Mouse (Mus musculus): ENCODE measurements at regions not wholly inside any gene's neighbourhood (a gene's known extent, or its start where the extent isn't known, plus 50 kb on each side); places are given as distances from the start of the nearest gene placed in this dataset.

DNA sequence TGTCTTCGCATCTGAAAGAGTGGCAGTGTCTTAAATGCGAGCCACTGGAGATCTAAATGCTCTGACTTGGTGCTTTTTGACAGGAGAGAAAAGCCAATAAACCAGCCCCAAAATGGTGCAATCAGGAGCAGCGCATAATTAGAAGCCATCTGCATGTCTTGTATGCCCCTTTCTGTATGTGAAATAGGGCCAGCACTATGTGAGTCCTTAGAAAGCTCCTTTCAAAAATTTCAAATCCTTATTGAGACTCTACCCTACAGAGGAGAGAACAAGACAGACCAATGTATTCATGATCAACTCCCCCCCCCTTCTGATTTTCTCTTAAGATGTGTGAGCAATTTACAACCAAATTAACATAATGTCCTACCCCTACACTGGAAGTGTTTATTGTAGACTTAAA lies 86.6 kb upstream of the Lcorl start:
- no peak for TF ChIP-seq POU5F1 (IDR thresholded peaks at IDR 0.05; ENCODE audit: borderline replicate concordance, low read length)
- no peak for TF ChIP-seq NANOG (IDR thresholded peaks at IDR 0.05; ENCODE audit: borderline replicate concordance, low read length)
- TF ChIP-seq CTCF (conservative IDR thresholded peaks at IDR 0.05; ENCODE audit: low read length) = no peak
- no peaks in the 10 kb centered on the region for H3K4me1 ChIP-seq (replicated peaks; ENCODE audit: low read depth, low read length)
- no peaks in the 10 kb centered on the region for H3K27me3 ChIP-seq (ENCODE audit: insufficient read depth, low read length)
- H3K9me3 ChIP-seq (ENCODE audit: low read length) = no peaks in the 10 kb centered on the region
- no peaks in the 10 kb centered on the region for H3K36me3 ChIP-seq (ENCODE audit: insufficient read depth, low read length)
- H3K4me3 ChIP-seq (replicated peaks; ENCODE audit: low read length) = no peak overlapping the region

DNA sequence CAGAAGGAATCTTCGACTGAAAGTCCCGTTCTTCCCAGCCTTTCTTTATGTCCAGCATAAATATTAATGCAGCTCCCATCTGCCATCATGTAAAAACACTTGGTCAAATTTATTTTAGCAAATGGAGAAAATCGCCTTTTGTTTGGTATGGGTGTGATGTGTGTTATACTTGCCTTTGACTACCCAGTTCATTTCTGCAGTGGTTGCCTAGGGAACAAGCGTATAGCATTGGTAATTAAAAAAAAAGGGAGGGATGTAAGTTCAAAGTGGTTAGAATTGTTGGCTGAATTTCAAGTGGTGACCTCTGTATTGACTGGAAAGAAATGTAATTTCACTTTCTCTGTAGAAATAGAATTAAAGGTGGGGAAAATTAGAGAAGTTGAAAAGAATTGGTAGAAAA lies 75.6 kb upstream of the Lcorl start:
- Histone ChIP-seq H3K9me3 (ENCODE audit: low read length) (no peaks in the 10 kb centered on the region), H3K27me3 (ENCODE audit: insufficient read depth, low read length) (no peaks in the 10 kb centered on the region), H3K4me1 (replicated peaks; ENCODE audit: low read depth, low read length) (no peaks in the 10 kb centered on the region), H3K36me3 (ENCODE audit: insufficient read depth, low read length) (no peaks in the 10 kb centered on the region), H3K4me3 (replicated peaks; ENCODE audit: low read length) (no peak overlapping the region)
- TF ChIP-seq POU5F1 (IDR thresholded peaks at IDR 0.05; ENCODE audit: borderline replicate concordance, low read length) (no peak), NANOG (IDR thresholded peaks at IDR 0.05; ENCODE audit: borderline replicate concordance, low read length) (no peak), CTCF (conservative IDR thresholded peaks at IDR 0.05; ENCODE audit: low read length) (no peak)

DNA sequence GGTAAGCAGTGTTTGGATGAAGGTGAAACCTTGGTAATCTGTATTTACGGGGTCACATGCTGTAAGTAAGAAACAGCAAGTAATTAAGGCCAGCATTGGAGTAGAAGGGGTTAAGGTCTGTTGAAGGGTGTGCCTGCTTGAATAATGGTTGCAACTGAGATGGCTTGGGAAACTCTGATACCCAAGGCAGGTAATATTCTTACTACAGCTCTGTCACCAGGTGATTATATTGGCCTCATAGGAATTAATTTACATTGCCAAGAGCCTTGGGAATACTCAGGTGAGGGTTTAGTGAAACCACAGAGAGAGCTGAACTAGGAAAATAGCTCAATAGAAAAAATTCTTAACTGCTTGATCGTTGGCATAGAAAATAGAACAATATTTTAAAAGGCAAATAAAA lies 73.8 kb upstream of the Lcorl start:
- no peaks in the 10 kb centered on the region for H3K36me3 ChIP-seq (ENCODE audit: insufficient read depth, low read length)
- no peak overlapping the region for H3K4me3 ChIP-seq (replicated peaks; ENCODE audit: low read length)
- H3K4me1 ChIP-seq (replicated peaks; ENCODE audit: low read depth, low read length) = no peaks in the 10 kb centered on the region
- no peaks in the 10 kb centered on the region for H3K27me3 ChIP-seq (ENCODE audit: insufficient read depth, low read length)
- no peaks in the 10 kb centered on the region for H3K9me3 ChIP-seq (ENCODE audit: low read length)
- TF ChIP-seq NANOG (IDR thresholded peaks at IDR 0.05; ENCODE audit: borderline replicate concordance, low read length) (no peak), CTCF (conservative IDR thresholded peaks at IDR 0.05; ENCODE audit: low read length) (no peak), POU5F1 (IDR thresholded peaks at IDR 0.05; ENCODE audit: borderline replicate concordance, low read length) (no peak)

DNA sequence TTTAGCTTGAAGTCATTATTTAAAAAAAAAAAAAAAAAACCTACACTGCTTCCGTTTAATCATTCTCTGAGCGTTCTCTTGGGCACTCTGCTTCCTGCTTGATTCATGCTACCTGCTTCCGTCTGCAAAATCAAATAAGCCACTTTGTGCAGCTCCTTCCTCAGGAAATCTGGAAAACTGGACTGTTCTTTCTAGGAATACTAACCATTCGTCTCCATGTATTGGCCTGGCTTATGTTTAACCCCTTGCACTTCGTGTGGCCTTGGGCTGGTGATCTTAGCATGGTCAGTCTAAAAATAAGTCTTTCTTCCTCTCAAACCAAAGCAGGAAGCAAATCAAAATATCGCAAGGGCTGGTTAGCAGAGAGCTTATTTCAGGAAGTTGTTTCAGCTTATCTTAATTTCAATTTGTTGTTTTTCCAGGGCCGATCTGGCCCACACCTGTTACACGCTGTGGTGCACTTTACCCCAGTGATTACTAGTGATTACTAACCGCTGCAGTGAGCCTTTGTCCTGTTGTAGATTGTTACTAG lies 68.5 kb upstream of the Lcorl start:
- Histone ChIP-seq H3K4me1 (replicated peaks; ENCODE audit: low read depth, low read length) (no peaks in the 10 kb centered on the region), H3K27me3 (ENCODE audit: insufficient read depth, low read length) (no peaks in the 10 kb centered on the region), H3K36me3 (ENCODE audit: insufficient read depth, low read length) (no peaks in the 10 kb centered on the region)

DNA sequence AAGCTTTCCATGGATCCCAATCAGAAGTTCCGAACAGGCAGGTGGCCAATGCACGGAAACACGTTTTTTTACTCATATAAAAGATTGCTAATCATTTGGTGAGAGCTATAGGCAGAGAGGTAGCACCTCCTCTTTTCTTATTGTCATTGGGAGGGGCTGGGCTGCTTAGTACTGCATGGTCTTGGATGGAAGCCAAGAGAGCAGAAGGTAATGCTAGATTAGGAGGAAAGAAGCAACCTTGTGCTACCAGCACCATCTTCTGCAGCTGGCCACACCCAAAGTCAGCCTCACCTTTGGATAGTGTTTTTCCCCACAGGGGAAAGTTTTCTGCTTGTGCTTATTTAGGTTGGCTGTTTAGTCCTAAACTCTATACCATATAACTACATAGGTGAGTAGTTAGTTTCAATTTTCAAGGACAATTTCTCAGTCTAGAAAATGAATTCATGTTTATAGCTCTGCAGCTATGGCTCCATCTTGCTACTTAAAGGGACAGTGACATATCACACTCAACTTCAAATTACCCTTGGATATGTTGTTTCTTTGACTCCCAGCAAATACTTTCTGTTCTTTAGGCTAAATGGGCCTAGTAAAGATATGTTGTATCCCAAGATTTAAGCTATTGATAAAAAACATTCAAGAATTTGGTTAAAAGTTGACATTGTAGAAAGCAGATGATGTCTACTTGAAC lies 66.6 kb upstream of the Lcorl start:
- no peaks in the 10 kb centered on the region for H3K36me3 ChIP-seq (ENCODE audit: insufficient read depth, low read length)
- TF ChIP-seq POU5F1 (IDR thresholded peaks at IDR 0.05; ENCODE audit: borderline replicate concordance, low read length) (no peak), NANOG (IDR thresholded peaks at IDR 0.05; ENCODE audit: borderline replicate concordance, low read length) (no peak), CTCF (conservative IDR thresholded peaks at IDR 0.05; ENCODE audit: low read length) (no peak)
- H3K4me3 ChIP-seq (replicated peaks; ENCODE audit: low read length) = no peak overlapping the region
- no peaks in the 10 kb centered on the region for H3K9me3 ChIP-seq (ENCODE audit: low read length)
- H3K4me1 ChIP-seq (replicated peaks; ENCODE audit: low read depth, low read length) = no peaks in the 10 kb centered on the region
- no peaks in the 10 kb centered on the region for H3K27me3 ChIP-seq (ENCODE audit: insufficient read depth, low read length)

More for the DNA sequence above, 68.5 kb upstream of the Lcorl start:
- H3K4me3 ChIP-seq (replicated peaks; ENCODE audit: low read length) = no peak overlapping the region
- no peaks in the 10 kb centered on the region for H3K9me3 ChIP-seq (ENCODE audit: low read length)
- TF ChIP-seq NANOG (IDR thresholded peaks at IDR 0.05; ENCODE audit: borderline replicate concordance, low read length) (no peak), POU5F1 (IDR thresholded peaks at IDR 0.05; ENCODE audit: borderline replicate concordance, low read length) (no peak), CTCF (conservative IDR thresholded peaks at IDR 0.05; ENCODE audit: low read length) (no peak)
